Mouse (Mus musculus): Measurements from ENCODE around the gene Camk2d. TPM values are rescaled to one million over a fixed set of nuclear protein-coding genes. Genes with fewer than 3 reads are reported as not detected.

The Camk2d gene
- polyA plus RNA-seq, 1 experiment from 2014 or later = 7.1 TPM

DNA sequence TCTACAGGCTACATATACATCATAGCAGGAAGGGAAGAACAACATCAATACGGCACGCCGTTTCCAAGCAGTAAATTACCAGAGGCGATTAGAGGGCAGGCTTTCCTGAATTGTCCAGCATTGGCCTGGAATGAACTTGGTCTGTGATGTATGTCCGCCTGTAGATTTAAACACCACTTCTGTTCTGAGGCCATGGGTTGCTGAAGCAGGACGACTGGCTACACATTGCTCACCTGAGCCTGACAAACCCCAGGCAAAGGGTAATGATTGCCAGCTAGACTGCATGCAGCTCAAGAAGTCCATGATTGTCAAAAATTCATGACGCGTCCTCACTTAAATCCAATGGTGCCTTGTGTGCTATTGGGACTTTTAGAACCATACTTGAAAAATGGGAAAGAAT, 174.9 kb downstream of the Camk2d start:
- H3K9ac ChIP-seq = no peak overlapping the region
- H3K4me3 ChIP-seq = no peak overlapping the region
- H3K27me3 ChIP-seq (replicated peaks) = no peaks in the 10 kb centered on the region
- H3K9me3 ChIP-seq (replicated peaks) = no peaks in the 10 kb centered on the region
- no peak overlapping the region for H3K27ac ChIP-seq
- H3K4me2 ChIP-seq = no peak overlapping the region
- no peak for ATAC-seq
- WGBS (ENCODE audit: insufficient replicate concordance) = 74% methylated on average over 8 of the region's 8 CpGs
- H3K36me3 ChIP-seq = no peaks in the 10 kb centered on the region
- no peaks in the 10 kb centered on the region for H3K4me1 ChIP-seq

DNA sequence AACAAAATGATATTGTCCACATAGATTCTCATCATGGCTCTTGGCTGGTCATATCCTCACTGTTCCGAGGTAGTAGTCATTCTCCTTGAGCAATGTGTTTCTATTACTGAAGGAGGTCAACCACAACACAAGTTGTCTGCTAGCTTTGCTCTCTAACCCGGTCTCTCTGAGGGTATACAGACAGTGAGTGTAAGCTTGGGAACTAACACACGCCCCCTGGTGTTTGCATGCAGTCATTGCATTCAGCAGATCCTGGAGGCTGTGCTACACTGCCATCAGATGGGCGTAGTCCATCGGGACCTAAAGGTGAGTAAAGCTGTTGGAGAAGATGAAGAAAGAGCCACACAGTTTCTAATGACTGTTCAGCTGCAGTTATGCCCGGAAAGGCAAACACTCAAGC, 175.4 kb downstream of the Camk2d start:
- Histone ChIP-seq H3K9me3 (replicated peaks) (no peaks in the 10 kb centered on the region), H3K4me1 (no peaks in the 10 kb centered on the region), H3K36me3 (no peaks in the 10 kb centered on the region), H3K27me3 (replicated peaks) (no peaks in the 10 kb centered on the region), H3K9ac (no peak overlapping the region), H3K4me2 (no peak overlapping the region), H3K4me3 (no peak overlapping the region), H3K27ac (no peak overlapping the region)
- peak; percentile 82 for ATAC-seq
- WGBS (ENCODE audit: insufficient replicate concordance) = 19% methylated on average over 6 of the region's 6 CpGs

DNA sequence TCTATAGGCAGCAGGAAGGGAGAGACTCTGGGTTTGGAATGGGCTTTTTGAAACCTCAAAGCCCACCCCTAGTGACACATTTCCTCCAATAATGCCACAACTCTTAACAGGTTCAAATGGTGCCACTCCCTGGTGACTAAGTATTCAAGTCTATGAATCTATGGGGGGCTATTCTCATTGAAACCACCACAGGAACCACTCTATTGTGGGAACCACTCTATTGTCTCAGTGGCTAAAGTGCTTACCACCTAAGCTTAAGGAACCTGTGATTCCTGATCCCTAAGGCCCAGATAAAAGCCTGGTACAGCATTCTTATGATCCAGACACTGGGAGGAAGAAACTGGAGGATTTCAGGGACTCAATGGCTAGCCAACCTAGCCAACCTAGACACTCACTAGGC, 179.9 kb downstream of the Camk2d start:
- Histone ChIP-seq H3K4me2 (no peak overlapping the region), H3K4me3 (no peak overlapping the region)
- no peak for ATAC-seq

DNA sequence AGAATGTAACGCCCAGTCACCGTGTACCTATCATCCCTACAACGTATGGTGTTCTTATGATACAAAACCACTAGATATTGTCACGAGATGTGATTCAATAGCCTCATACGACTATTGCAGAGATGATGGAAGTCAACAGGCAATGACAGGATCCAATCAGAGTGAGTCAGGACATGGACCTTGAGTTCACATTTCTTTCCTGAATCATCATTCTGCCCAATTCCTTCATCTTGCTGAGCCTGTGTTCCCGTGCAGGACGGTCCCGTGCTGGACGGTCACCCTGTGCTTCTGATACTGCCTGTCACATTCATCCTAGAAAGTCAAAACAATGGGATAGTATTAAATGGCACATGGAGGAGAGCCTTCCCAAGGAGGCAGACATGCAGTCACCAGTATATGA, 181.0 kb downstream of the Camk2d start:
- H3K9me3 ChIP-seq (replicated peaks) = no peaks in the 10 kb centered on the region
- H3K27ac ChIP-seq = no peak overlapping the region
- no peaks in the 10 kb centered on the region for H3K36me3 ChIP-seq
- H3K4me1 ChIP-seq = no peaks in the 10 kb centered on the region
- no peak overlapping the region for H3K4me3 ChIP-seq
- no peaks in the 10 kb centered on the region for H3K27me3 ChIP-seq (replicated peaks)
- 74% methylated on average over 9 of the region's 9 CpGs for WGBS (ENCODE audit: insufficient replicate concordance)
- no peak for ATAC-seq
- H3K4me2 ChIP-seq = no peak overlapping the region
- H3K9ac ChIP-seq = no peak overlapping the region

More for the DNA sequence above, 179.9 kb downstream of the Camk2d start:
- Histone ChIP-seq H3K9me3 (replicated peaks) (no peaks in the 10 kb centered on the region), H3K27ac (no peak overlapping the region), H3K9ac (no peak overlapping the region), H3K27me3 (replicated peaks) (no peaks in the 10 kb centered on the region), H3K4me1 (no peaks in the 10 kb centered on the region), H3K36me3 (no peaks in the 10 kb centered on the region)

DNA sequence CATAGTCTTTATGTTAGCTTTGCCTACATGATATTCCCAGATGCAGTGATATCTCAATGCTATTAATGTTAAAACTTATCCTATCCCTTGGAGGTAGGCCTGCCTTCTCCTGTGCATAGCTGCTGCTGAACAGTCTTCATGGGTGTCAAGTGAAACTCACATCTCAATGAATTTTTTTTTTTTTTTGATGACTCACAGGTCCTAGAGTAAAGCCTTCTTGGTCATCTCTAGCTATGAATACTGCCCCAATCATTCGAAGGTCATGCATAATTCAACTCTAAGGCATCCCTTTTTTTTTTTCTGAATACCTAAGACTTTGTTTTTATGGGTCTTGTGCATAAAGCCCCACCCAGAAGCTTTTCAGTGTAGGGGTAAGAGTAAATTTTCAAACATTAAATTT, 181.8 kb downstream of the Camk2d start:
- no peaks in the 10 kb centered on the region for H3K4me1 ChIP-seq
- H3K27ac ChIP-seq = no peak overlapping the region
- no peak overlapping the region for H3K4me3 ChIP-seq
- no peaks in the 10 kb centered on the region for H3K9me3 ChIP-seq (replicated peaks)
- H3K4me2 ChIP-seq = no peak overlapping the region
- H3K27me3 ChIP-seq (replicated peaks) = no peaks in the 10 kb centered on the region
- no peak for ATAC-seq
- 63% methylated on average over 1 of the region's 1 CpGs for WGBS (ENCODE audit: insufficient replicate concordance)
- no peaks in the 10 kb centered on the region for H3K36me3 ChIP-seq
- H3K9ac ChIP-seq = no peak overlapping the region

DNA sequence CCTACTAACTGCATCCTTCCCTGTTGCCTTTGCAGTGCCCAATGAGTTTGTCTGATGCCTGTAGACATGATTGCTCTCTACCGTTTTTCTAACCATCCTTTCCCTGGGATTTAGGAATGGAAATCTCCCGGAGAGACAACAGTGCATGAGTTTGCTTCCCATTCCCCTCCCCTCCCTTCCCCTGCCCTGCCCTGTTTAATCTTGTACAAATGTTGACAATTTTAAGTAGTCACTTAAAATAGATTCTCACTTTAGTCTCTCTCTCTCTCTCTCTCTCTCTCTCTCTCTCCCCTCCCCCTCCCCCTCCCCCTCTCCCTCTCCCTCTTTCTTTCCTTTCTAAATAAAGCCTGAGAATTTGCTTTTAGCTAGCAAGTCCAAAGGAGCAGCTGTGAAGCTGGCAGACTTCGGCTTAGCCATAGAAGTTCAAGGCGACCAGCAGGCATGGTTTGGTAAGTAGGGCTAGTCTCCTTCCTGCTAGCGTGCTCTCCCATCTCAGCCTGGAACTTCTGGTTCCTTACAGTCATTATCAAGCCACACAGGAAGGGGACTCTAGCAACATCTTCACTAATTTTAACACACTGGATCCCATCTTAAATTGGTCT, 184.0 kb downstream of the Camk2d start:
- ATAC-seq = no peak
- WGBS (ENCODE audit: insufficient replicate concordance) = 50% methylated on average over 5 of the region's 5 CpGs
- Histone ChIP-seq H3K27me3 (replicated peaks) (no peaks in the 10 kb centered on the region), H3K4me1 (no peaks in the 10 kb centered on the region), H3K9ac (no peak overlapping the region), H3K27ac (no peak overlapping the region), H3K4me3 (no peak overlapping the region), H3K4me2 (no peak overlapping the region), H3K36me3 (no peaks in the 10 kb centered on the region), H3K9me3 (replicated peaks) (no peaks in the 10 kb centered on the region)

DNA sequence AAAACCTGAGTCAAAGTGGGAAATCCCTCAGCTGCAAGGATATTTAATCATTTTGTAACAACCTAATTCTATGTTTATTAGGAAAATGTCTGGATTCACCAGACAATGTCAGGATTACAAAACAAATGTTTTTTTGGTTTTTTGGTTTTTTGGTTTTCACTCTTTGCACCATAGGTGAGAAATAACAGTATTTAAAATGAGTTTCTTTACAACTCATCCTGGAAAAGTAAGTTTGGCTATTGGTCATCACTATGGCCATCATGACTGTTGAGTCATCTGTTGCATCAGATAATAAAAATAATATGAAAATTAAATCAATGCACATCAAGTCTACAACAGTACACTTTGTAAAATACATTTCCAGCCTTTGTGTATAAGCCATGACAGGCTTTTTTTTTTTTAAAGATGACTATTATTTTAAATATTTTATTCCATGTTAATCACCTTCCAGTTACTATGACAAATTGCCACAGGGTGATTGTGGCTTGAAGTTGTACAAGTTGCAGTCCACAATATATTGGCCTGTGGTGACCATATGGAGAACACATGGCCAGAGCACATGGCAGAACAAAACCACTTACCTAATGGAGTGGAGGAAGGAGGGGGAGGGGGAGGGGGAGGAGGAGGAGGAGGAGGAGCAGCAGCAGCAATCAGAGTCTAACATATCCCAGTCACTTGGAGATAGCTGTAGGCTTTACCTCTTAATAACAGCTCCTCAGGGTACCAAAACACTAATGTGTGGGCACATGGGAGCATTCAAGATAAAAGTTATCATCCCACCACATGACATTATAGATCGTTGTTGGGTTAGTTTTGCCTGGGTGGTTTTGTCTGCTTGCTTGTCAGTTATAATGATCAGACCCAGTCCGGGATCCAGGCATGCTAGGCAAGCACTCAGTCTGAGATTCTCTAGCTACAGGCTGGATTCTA, 197.2 kb downstream of the Camk2d start:
- Histone ChIP-seq H3K4me2 (no peak overlapping the region), H3K27ac (no peak overlapping the region), H3K9me3 (replicated peaks) (no peaks in the 10 kb centered on the region), H3K9ac (no peak overlapping the region), H3K4me3 (no peak overlapping the region), H3K36me3 (no peaks in the 10 kb centered on the region), H3K4me1 (0 out of 2 replicates have a peak, but pooled peaks cover 8% of the 10 kb centered on the region), H3K27me3 (replicated peaks) (no peaks in the 10 kb centered on the region)
- ATAC-seq = peak; percentile 82
- 29% methylated on average over 2 of the region's 2 CpGs for WGBS (ENCODE audit: insufficient replicate concordance)

DNA sequence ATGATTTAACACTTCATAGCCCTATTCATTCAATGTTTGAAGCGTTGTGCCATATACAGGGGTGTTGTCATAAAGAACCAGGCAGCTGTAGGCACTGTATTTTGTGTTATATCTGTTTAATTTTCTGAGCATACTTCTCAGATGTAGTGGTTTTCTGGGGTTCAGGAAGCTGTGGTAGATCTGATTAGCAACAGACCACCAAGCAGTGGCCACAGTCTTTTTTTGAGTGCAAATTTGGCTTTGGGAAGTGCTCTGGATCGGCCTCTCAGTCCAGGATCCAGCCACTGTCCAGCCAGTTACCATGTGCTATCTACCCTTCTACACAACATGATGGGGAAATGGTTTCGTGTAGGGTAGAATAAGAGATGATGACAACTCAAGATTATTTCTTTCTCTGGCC, 199.8 kb downstream of the Camk2d start:
- H3K4me3 ChIP-seq = no peak overlapping the region
- H3K9me3 ChIP-seq (replicated peaks) = no peaks in the 10 kb centered on the region
- H3K36me3 ChIP-seq = no peaks in the 10 kb centered on the region
- H3K9ac ChIP-seq = no peak overlapping the region
- WGBS (ENCODE audit: insufficient replicate concordance) = 40% methylated on average over 3 of the region's 3 CpGs
- no peak overlapping the region for H3K4me2 ChIP-seq
- no peak overlapping the region for H3K27ac ChIP-seq
- 0 out of 2 replicates have a peak, but pooled peaks cover 8% of the 10 kb centered on the region for H3K4me1 ChIP-seq
- ATAC-seq = no peak
- H3K27me3 ChIP-seq (replicated peaks) = no peaks in the 10 kb centered on the region

DNA sequence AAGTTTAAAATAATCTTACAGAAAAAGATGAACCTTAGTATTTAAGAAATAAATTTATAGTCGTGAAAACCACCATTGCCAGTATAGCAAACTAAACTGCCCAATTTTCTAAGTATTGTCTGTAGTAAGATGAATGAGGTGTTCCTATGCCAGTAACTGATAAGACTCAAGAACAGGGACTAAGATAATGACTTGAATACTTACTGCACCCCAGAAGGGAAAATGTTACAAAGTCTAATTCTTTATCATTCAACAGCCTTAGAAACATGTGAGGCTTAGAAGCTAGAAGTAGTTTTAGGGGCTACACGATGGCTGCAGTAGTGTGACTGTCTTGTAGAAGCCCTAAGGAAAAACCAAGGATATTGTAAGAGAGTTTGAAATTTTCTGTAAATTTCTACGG, 200.9 kb downstream of the Camk2d start:
- Histone ChIP-seq H3K27me3 (replicated peaks) (no peaks in the 10 kb centered on the region), H3K27ac (no peak overlapping the region), H3K36me3 (no peaks in the 10 kb centered on the region), H3K9ac (no peak overlapping the region), H3K4me2 (no peak overlapping the region), H3K9me3 (replicated peaks) (no peaks in the 10 kb centered on the region), H3K4me1 (0 out of 2 replicates have a peak, but pooled peaks cover 8% of the 10 kb centered on the region), H3K4me3 (no peak overlapping the region)
- 48% methylated on average over 3 of the region's 3 CpGs for WGBS (ENCODE audit: insufficient replicate concordance)
- peak; percentile 59; the same call in 1 of the 2 replicates for ATAC-seq

DNA sequence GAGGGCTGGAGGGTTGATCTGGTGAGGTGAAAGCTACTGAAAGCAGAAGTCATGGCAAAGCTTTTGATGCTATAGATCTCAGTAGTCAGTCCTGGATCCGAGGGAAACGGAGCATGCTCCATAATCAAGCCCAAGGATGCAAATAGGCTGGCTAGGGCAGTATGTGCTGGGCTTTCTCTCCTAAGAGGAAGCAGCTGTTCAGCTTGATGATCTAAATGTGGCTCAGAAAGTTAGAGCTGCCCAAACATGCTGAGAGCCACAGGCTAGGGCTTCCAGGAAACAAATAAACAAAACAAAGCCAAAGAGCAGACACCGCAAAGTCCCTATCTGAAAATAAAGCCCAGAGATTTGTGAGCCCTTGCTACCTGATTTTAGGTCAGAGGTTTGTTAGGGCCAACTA, 201.7 kb downstream of the Camk2d start:
- WGBS (ENCODE audit: insufficient replicate concordance) = 71% methylated on average over 3 of the region's 3 CpGs
- Histone ChIP-seq H3K27me3 (replicated peaks) (no peaks in the 10 kb centered on the region), H3K4me2 (no peak overlapping the region), H3K9me3 (replicated peaks) (no peaks in the 10 kb centered on the region), H3K27ac (no peak overlapping the region), H3K4me3 (no peak overlapping the region), H3K36me3 (no peaks in the 10 kb centered on the region), H3K4me1 (0 out of 2 replicates have a peak, but pooled peaks cover 8% of the 10 kb centered on the region), H3K9ac (no peak overlapping the region)
- ATAC-seq = no peak

DNA sequence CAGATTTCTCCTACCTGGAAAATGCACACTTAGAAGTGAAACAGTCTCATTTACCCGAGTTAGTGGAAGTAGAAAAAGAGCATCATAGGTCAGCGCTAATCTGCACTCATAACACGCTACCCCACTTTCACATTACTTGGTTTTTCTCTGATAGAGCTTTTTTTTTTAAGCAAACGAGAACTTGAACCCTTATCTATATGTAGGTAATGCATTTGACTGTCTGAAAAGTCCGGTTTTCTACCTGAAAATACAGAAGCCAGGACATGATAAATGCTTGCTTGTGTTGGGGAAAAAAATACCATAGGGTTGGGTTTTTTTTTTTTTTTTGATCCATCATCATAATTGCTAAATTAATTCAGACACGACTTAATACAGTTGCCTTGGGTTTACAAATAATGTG, 206.9 kb downstream of the Camk2d start:
- 54% methylated on average over 6 of the region's 6 CpGs for WGBS (ENCODE audit: insufficient replicate concordance)
- H3K27ac ChIP-seq = no peak overlapping the region
- H3K4me1 ChIP-seq = no peaks in the 10 kb centered on the region
- H3K36me3 ChIP-seq = no peaks in the 10 kb centered on the region
- H3K4me3 ChIP-seq = no peak overlapping the region
- H3K27me3 ChIP-seq (replicated peaks) = no peaks in the 10 kb centered on the region
- no peaks in the 10 kb centered on the region for H3K9me3 ChIP-seq (replicated peaks)
- no peak overlapping the region for H3K9ac ChIP-seq
- ATAC-seq = no peak
- H3K4me2 ChIP-seq = no peak overlapping the region

DNA sequence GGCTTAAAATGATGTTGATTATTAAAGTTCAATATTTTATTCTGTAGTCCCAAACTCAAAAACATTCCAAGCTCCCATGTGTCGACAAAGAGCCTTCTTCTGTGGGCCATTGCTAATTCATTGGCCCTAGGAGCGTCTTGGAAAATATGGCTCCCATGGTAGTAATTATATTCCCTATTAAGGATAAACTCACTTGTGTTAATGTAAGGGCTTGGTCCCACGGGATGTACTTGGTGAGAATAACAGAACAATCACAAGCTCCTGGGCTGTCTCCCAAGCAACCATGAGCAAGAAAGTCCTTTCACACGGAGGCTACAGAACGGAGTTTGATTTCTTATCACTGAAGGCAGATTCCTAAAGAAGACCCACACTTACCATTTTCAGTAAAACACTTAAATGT, 208.9 kb downstream of the Camk2d start:
- H3K36me3 ChIP-seq = no peaks in the 10 kb centered on the region
- no peak overlapping the region for H3K9ac ChIP-seq
- H3K4me1 ChIP-seq = no peaks in the 10 kb centered on the region
- no peak overlapping the region for H3K27ac ChIP-seq
- no peaks in the 10 kb centered on the region for H3K9me3 ChIP-seq (replicated peaks)
- no peaks in the 10 kb centered on the region for H3K27me3 ChIP-seq (replicated peaks)
- no peak overlapping the region for H3K4me2 ChIP-seq
- no peak overlapping the region for H3K4me3 ChIP-seq
- no peak for ATAC-seq
- 62% methylated on average over 5 of the region's 5 CpGs for WGBS (ENCODE audit: insufficient replicate concordance)

Measured in liver, embryonic 12.5 days (tissue).